Mouse (Mus musculus): ENCODE measurements around the gene Unc13d.

DNA sequence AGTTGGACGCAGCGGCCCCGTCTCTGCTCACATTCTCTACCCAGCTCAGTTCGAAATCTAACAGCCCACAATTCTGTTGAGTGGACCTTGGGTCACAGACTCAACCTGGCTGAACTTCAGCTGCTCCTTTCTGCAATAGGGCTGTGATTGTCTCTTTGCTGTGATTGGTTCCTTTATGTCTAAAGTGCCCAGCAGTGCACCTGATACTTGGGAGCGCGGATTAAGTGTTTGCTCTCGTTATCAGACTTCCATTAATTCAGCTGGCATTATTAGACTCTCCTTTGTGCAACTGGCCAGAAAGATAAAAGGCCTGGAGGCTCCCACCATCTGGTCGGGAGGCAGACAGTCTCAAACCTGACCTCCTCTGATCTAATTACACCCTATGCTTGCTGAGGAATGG lies 62.9 kb downstream of the Unc13d start:
- TF ChIP-seq CTCF (IDR thresholded peaks at IDR 0.05; ENCODE audit: extremely low read depth, insufficient read depth, low read length): no peak
- no peak for TF ChIP-seq POLR2A (IDR thresholded peaks at IDR 0.05; ENCODE audit: extremely low read depth, insufficient read depth, low read length)

Data from cortical plate, adult 2 months (tissue).